Mouse (Mus musculus): ENCODE measurements around the gene Tas2r143.

The Tas2r143 gene

DNA sequence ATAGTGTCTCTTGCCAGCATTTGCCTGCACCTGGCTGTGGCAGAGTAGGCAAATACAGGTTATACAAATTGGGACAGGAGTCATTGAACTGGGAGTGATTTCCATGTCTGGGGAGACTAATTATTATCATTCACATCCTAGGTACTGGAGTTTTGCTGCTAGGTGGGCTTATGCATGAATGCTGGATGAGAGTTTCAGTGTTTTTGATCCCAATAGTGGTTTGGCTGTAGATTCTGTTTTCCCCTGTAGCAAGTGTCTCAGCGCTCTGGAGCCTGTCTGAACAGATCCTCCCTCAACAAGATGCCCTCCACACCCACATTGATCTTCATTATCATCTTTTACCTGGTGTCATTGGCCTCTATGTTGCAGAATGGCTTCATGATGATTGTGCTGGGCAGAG lies at the start of gene Tas2r143:
Gene Tas2r143 (plus strand): TSS at position 301 of the 400 bp plus-strand sequence.
- DNase-seq (ENCODE audit: low read depth), result no peak

DNA sequence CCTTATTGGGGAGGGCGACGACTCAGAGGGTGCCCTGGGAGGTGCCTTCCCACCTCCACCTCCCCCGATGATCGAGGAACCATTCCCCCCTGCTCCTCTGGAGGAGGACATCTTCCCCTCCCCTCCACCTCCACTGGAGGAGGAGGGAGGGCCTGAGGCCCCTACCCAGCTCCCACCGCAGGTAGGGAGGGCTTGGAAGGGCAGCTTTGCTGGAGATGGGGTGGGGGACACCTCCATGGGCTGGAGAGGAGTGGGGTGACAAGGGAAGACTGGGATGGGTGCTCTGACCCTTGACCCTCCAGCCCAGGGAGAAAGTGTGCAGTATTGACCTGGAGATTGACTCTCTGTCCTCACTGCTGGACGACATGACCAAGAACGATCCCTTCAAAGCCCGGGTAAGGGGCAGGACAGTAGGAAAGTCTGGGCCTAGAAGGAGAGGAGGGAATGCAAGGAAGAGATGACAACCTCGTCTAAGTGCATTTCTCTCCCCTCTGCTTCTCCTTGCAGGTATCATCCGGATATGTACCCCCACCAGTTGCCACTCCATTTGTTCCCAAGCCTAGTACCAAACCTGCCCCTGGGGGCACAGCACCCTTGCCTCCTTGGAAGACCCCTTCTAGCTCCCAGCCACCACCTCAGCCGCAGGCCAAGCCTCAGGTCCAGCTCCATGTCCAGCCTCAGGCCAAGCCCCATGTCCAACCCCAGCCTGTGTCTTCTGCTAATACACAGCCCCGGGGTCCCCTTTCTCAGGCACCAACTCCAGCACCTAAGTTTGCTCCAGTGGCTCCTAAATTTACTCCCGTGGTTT lies 48.9 kb upstream of the Tas2r143 start:
- peak; percentile 10 for DNase-seq (ENCODE audit: low read depth)

DNA sequence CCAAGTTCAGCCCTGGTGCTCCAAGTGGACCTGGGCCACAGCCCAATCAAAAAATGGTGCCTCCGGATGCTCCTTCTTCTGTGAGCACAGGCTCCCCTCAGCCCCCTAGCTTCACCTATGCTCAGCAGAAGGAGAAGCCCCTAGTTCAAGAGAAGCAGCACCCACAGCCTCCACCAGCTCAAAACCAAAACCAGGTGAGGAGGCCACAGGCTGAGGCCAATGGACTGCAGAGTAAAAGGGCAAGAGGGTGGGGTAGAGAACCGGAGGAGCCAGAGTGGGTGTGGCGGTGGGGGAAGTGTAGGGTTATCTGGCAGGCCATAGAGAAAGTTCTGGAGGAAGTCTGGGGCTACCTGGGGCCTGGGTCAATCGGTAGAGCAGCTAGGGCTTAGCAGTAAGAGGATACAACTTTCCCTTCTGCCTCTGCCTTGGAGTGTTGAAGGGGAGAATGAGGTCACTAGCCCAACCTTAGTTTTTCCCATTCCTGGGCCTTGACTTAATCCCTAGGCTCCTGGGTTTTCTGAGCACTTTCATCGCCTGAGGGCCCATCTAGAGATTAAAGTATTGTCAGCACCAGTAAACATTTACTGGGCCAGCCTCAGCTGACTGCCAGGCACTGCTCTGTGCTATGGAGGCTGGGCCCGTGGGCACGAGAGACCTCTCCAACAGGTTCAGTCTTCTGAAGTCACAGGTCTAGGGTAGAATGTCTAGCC lies 48.1 kb upstream of the Tas2r143 start:
- peak; percentile 29 for DNase-seq (ENCODE audit: low read depth)

DNA sequence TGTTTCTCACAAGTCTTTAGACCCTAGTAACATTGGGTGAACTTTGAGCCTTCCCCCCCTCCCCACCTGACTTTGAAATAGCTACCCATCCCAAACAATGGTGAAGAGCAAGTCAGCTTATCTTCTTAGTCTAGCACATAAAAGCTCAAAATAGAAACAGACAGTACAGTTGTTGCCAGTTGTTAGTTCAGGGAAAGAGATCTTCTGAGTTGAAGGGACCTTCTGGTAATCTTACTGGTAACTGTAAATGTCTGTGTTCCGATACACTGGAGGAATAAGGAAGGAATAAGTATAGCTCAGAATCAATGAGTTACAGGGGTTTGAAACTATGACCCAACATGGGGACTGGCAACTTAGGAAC lies 47.6 kb upstream of the Tas2r143 start:
- DNase-seq (ENCODE audit: low read depth), result no peak

DNA sequence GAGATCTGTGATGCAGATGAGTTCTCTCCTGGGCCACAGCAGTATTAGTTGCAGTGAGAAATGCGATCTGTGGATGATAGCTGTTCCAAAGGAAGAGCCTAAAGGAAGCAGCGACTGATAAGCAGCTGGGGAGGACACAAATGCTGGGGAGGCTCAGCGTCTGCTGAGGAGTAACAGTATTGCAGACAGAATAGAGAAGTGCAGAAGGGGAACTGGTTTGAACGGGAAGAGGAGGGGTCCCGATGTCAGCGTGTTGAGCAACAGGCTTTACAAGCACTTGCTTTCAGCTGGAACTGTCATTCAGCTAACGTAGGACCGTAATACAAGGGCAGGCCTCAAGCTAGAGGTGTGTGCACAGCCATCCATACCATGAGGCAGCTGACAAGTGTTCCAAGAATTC lies 46.9 kb upstream of the Tas2r143 start:
- DNase-seq (ENCODE audit: low read depth), result no peak

DNA sequence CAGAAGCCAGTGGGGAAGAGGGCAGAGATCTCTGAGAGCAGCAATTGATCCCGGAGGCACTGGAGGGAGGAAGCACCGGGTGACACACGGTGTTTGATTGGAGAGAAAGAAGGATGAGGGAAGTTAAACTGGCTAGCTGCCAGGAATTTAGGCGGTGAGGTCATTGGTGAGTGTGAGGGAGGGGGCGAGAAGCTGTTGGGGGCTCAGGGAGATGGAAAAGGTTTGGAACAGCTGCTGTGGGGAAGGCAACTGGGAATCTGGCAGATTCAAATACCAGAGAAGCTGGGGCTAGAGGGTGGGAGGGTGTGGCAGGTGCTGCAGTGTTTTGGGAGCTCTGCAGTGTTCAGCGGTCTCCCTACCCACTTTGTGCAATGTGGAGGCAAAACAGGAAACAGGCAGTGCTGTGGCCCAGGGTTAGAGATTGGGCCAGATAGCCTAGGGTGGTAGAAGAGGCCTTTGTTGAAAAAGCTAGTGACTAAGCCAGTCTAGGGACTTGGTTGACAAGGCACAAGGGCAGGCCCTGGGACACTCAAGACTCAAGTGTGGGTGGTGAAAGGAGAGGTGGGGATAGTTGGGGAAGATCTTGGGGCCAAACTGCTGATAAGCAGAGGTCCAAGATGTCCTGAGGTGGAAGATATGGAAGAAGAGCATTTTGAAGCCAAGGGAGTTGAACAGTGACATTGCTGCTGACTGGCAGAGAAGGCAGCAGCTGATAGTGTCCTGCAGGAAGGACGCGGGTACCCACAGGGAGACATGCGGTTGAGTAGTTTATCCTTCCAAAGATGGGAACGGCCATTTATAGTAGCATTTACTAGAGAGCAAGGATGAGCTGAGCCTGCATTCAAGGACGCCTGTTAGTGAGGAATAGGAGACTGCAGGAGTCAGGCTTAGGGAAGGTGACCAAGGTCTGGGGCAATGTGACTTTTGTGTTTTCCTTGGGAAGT lies 45.7 kb upstream of the Tas2r143 start:
- peak; percentile 34 for DNase-seq (ENCODE audit: low read depth)

DNA sequence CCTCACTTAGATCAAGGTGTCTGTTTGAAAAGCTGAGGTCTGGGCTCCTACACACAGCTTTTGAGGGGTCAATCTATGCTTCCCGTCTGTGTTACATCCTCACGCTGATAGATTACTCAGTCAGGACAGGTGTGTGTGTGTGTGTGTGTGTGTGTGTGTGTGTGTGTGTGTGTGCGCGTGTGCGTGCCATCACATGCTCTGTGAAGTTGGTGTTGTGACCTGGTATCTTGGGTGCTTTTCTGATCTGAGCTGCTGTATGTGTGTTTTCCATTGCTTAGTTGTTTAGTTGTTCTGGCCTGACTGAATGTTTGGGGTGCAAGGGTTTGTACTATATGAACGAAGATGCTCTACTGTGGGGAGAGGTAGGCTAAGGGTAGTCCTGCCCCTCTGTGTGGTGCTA lies 44.7 kb upstream of the Tas2r143 start:
- DNase-seq (ENCODE audit: low read depth), result no peak

DNA sequence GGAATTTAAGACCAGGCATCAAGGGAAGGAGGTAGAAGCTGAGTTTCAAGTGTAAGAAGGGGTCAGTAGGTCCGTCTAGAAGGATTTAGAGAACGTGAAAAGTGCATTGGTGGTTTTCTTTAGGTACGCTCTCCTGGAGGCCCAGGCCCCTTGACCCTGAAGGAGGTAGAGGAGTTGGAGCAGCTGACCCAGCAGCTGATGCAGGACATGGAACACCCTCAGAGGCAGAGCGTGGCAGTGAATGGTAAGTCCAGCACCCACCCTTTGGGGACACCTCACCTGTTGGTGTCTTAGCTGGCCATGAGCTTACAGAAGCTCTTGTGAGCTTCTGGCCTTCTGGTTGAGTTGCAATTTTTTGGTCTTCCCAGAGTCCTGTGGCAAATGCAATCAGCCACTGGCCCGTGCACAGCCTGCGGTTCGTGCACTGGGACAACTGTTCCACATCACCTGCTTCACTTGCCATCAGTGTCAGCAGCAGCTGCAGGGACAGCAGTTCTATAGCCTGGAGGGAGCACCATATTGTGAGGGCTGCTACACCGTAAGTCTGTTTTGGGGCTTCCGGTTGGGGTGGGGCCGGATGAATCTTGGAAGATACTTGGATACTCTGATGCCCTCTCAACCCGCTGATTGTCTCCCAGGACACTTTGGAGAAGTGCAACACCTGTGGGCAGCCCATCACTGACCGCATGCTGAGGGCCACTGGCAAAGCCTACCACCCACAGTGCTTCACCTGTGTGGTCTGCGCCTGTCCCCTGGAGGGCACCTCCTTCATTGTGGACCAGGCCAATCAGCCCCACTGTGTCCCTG lies 44.0 kb upstream of the Tas2r143 start:
- no peak for DNase-seq (ENCODE audit: low read depth)

DNA sequence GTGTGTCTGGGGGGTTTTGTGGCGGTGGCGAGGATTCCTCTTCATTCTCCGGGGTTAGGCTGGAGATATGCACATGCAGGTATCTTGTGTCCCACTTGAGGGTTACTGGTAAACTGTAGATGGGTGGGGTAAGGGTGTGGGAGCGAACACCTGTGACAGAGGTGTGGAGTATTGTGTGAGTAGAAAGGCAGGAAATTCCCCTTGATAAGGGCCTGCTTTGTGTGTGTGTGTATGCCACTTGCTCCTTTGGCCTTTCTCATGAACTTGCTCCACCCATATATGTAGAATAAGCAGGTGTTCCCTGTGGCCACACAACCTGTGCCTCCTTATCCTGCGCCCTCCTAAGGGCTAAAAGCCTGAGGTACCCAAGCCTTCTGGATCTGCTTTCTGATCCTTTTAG lies 43.1 kb upstream of the Tas2r143 start:
- no peak for DNase-seq (ENCODE audit: low read depth)

DNA sequence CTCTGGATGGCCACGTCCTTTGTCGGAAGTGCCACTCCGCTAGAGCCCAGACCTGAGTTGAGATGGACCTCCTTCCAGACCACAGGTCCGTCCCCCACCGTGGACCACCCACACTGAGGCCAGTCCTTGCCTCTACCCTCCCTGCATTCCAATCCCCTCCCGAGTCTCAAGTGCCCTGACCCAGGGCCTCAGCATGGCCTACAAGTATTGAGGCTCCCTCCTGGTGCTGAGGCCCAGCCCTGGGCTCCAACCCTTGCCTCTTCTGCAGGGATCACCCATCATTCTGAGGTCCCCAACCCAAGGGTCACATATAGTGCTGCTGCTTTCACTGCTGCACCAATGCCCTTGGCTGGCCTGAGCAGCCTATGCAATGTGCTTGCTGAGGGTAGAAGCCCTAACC lies 42.1 kb upstream of the Tas2r143 start:
- DNase-seq (ENCODE audit: low read depth), result no peak

DNA sequence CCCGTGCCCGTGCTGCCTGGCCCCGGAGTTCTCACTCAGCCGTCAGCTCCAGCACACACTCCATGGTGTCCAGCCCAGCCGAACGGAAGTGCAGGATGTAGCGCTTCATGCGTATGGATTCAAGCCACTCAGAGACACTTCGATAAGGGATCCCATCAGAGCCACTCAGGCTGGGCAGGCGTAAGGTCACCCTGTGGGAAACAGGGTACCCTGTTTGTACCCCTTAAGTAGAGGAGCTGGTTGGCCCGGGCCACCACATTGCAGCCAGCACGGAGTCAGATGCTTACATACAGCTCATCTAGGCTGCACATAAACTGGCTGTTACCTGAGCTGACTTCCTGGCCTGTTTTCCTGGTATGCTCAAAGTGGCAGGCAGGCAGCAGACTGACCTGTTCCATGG lies 41.1 kb upstream of the Tas2r143 start:
- no peak for DNase-seq (ENCODE audit: low read depth)

DNA sequence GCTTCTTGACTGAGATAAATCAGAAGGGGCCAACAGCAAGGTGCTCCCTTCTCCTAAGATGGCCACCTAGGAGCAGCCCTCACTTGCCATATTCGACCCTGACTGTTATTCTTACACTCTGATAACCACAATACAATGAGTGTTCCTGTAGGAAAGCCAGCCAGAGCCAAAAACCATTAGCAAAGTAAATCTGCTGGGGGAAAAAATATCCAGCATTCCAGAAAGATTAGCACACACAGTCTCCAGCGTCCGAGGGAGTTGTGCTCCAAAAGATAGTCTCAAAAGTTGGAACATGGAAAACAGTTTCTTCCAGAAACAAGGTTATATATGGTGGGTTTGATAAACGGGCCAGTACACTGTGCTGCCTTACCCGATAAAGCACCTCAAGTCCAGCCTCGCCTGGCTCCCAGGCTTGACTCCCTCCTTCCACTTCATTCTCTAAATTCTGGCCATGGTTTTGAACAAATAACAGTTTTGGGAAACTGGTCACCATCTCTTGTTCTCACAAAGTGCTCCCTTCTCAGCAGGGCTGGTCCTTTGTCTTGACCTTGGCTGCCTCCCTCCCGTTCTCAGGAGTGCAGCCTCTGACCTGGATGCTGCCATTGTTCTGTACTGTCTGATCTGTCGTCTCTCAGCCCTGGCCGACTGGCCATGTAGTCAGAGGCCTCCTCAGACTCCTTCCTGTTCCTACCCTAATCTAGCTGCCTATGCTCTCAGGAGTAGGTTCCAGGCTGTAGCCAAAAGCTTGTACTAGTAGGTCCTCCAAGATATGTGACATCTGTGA lies 40.5 kb upstream of the Tas2r143 start:
- no peak for DNase-seq (ENCODE audit: low read depth)

DNA sequence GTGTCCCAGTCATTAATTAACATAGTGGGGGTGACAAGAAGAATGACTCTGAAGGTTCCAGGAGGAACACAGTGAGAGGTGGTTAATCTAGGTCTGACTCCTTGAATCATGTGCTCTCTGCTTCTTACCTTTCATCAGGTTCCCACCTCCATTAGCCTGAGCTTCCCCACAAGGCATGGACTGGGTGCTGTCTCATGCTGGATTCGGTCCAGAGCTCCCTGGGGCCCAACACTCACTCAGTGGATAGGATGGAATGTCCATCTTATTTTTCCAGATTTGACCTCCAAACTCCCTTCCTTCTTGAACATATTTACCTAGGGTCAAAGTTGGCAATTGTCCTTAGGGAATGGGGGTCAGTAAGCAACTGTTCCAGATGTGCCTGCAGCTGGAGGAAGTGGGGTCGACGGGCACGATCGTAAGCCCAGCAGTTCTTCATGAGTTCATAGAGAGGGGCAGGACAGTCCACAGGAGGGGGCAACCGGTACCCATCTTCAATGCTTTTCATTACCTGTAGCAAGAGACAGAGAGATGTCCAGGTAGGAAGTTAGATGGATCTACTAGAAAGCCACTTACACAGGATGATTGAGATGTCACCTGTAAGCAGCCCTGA lies 39.7 kb upstream of the Tas2r143 start:
- no peak for DNase-seq (ENCODE audit: low read depth)

DNA sequence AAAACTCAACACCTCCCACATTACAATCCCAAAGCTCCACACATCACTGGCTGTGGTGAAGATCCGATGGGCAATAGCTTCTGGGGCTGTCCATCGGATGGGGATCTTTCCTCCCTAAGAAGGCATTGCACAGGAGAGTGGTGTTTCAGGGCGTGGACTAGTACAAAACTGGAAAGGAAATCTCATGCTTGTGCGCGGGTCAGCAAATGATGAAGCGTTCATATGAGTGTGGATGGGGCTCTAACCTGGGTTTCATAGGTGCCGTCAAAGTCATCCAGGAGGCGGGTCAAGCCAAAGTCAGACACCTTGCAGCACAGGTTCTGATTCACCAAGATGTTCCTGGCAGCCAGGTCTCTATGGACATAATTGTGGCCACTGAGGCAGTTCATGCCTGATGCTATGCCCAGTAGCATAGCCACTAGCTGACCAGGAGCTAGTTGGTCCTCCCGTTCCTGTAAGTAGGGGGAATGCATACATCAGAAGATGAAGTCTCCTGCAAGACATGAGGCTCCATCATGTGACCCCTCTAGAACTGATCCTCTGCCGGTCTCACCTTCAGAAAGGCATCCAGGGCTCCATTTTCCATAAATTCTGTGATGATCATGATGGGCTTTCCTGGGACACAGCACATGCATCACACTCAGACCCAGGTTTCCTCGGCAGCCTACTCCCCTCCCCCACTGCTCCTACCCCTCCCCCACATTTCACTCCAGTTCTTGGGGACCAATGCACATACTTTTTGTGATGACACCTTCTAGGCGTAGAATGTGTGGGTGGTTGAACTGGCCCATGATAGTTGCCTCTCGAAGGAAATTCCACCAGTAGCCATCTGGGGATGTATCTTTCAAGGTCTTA lies 38.8 kb upstream of the Tas2r143 start:
- no peak for DNase-seq (ENCODE audit: low read depth)

DNA sequence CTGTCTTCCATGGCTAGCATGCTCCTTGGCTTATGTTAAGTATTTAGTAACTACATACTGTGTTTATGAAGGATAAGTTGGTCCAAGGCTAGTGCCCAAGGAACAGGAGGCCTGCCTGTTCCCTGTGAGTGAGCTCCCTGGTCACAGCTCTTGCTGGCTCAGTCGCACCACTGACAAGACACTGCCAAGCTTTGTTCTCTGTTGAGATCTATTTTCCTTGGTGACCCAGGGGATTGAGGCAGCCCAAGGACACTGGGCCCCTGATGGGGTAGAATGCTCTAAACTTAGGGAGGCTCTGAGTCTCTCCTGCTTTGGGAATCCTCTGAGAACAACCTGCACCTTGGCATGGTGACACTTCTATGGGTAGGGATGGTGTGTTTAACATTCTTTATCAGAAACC lies 38.0 kb upstream of the Tas2r143 start:
- no peak for DNase-seq (ENCODE audit: low read depth)

DNA sequence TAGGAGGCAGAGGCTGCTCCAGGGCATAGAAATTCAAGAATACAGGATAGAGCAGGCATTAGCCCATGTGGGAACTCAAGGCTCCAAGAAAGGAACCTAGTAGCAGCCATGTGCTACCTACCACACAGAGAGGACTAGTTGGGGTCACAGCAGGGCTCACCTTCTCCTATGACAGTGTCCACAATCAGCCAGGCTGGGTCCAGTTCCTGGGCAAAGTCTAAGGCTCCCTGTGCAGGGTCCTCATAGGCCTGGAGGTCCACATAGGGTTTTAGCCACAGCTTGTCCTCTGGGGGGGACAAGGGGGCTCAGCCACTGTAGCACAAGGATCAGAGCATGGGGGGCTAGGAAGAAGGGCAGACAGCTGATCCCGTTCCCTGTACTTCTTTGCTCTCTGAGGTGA lies 37.5 kb upstream of the Tas2r143 start:
- DNase-seq (ENCODE audit: low read depth), result no peak

DNA sequence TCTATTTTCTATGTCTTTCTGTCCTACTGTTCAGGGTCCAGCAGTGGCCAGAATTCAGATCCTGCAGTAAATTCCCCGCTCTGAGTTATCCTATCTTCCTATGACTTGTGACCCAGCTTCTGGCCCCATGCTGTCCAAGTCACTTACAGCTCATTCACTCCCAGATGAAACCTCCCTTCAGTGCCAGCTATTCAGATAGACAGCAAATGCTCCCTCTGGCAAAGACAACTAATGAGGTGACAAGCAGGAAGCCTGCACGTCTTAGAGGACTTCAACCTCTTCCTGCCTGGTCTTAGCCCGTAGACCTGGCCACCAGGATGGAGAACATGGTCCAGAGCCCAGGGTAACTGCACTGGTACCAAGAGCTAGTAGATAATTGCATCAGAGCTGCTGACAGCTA lies 37.1 kb upstream of the Tas2r143 start:
- DNase-seq (ENCODE audit: low read depth), result no peak

DNA sequence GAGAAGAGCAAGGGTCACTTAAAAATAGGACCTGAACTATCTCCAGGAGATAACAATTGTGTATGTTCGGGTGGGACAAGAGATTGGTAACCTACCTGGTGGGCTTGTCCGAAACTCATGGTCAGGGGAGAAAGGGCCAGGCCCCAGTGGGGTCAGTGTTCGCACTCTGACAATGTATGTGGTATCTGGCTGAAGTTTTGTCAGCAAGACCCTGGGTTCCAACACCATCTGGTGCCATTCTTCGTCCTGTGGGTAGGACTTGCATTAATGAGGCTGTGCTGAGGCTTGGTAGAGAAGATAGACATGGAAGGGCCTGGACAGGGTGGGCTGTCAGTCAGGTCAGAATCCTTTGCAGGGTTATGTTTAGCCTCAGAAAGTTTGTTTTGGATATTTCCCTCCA lies 36.0 kb upstream of the Tas2r143 start:
- DNase-seq (ENCODE audit: low read depth), result no peak

DNA sequence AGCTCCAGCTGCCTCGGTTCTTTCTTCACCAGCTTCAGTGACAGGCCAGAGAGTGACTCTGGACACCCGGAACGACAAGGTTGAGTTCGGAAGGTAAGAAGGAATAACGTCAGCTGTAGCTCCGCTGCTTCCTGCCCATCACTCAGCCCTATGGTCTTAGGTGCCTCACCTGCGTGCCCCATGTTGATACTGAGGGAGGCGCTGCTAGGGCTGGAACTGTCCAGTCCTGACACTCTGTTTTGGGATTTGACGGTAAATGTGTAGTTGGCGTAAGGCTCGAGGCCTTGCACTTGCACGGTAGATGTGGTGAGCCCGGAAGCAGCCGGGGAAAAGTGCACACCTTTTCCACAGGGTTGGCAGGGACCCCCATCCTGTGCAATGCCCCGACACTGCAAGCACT lies 35.4 kb upstream of the Tas2r143 start:
- DNase-seq (ENCODE audit: low read depth), result no peak

DNA sequence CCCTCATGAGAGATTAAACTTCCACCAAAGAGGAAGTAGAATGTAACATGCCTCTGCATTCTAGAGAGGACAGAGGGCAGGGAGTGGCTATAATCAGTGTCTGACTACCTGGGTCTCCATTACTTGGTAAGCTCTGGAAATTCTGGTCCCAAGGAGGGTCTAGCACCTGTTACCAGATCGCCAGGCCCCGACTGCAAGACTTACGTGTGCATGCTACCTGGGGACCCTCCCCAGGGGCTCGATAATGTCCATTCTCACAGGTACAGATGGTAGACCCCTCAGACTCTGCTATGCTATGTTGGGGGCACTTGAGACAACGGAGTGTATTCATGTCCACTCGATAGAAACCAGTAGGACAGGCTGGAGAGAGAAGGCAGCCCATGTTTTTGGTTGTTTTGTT lies 34.8 kb upstream of the Tas2r143 start:
- no peak for DNase-seq (ENCODE audit: low read depth)

All from induced T-regulatory cell, adult 2 months (primary cell).